Mouse (Mus musculus) ovary, postnatal 14 days (tissue): ENCODE measurements at regions not wholly inside any gene's neighbourhood (a gene's known extent, or its start where the extent isn't known, plus 50 kb on each side); places are given as distances from the start of the nearest gene placed in this dataset.

ENCODE experiments used
- DNase-seq: peaks from one replicate; pipeline ENCODE4 v3.0.0; 2022; ENCODE audit warnings: low spot score

DNA sequence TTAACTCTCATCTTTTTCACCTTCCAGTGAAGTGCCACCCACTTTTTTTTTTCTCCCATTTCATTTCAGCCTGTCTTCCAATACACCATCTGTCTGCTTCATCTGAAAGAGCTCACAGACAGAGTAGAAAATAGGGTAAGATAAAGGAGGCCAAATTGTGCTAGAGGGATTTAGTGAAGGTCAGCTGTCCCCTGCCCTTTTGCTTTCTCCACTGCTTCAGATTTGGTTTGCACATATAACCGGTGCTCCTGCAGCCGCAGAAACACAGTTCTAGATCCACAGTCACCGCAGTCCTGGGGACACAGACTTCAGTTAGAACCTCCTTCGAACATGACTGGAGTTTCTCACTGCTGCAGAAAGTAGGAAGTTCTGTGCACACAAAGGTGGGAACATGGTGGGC, 126.4 kb upstream of the Cnr1 start:
- no peak for DNase-seq

DNA sequence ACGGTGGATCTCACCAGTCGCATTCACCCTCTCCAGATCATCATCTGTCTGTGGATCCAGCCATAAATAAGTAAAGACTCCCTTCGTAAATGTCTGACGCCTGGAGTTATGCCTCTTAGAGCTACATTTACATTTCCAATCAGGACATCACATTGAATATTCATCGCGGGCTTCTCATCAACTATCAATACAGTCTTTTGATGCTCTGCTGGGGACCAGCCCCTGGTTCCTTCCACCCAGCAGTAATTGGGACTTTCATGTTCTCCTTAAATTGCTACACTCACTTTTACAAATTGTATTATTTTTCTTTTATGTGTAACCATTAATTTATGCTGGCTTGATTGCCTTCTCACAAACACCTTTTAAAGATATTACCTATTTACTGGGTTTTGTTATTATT, 125.7 kb upstream of the Cnr1 start:
- no peak for DNase-seq

DNA sequence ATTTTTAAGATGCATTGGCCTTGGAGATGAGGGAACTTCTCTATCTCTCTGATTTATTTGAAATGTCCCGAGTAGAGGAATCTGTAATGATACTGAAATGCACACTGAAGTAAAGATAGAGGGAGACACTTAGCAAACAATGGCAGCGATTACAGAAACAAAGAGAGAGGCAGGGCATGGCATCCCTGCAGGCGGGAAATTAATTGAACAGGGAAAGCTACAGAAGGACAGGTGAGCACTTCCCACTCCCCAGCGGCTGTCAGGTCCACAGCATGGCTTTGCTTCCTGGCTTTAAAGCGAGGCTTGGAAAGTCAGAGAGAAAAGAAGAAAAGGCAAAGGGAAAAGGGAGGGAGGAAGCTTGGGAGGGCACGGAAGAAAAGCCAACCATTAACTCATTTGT, 125.3 kb upstream of the Cnr1 start:
- DNase-seq, result no peak

- no peak for DNase-seq
Measured at GRCm38 (mm10) chr4:33799831-33800230, 124.6 kb upstream of the Cnr1 start.

DNA sequence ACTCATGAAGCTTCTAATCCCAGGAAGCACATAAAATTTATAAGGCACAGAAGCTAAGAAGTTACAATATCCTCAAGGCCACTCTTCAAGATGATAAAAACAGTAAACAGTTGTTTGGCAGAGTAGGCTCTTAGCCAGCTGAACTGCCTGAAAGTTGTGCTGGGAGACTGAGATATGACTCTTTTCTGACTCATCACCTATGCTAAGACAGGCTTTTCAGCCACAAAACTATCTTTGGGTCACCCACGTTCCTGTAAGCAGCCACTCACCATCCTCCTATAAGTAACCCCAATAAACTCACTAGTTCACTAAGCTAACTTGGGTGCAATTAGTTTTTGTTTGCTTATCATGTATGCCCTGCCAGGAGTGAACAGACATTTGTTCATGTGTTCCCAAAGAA, 112.1 kb upstream of the Cnr1 start:
- no peak for DNase-seq

GRCm38 (mm10) chr4:33823850-33824249, 100.5 kb upstream of the Cnr1 start:
- DNase-seq, result no peak

DNA sequence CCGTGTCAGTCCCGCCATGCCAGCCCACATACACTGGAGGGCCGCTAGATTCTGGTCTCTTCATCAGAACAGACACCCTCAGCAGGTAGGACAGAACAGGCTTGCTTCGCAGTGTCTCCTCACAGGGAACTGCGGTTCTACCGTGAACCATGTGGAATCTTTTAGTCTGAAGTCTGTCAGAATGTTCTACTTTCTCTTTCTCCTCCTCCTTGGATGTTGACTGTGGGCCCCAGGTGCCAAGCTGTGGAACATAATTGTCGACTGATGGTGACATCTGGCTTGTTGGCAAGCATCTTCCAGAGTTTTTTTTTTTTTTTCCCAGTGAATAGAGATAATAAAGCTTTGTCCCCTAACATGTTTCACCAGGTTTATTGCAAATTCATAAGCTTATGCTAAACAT, 91.3 kb upstream of the Cnr1 start:
- no peak for DNase-seq

DNA sequence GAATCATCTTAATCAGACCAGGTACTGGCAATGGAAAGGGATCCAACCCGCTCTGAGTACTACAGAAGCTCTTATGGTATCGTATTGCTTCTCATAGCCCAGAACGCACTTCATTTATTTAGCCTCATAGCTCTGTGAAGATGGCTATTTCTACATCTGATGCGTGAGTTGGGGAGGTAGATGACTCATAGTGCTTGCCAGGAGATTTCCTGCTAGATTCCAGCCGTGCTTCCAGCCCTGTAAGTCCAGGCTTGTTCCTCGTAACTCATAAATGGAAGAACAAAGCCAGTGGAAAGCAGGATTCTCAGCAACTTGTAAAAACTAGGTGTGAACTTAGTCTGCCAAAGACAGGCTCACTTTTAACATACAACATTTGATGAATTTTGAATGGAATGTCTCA, 86.0 kb upstream of the Cnr1 start:
- no peak for DNase-seq

- no peak for DNase-seq
Measured at GRCm38 (mm10) chr4:33840119-33840518, 84.3 kb upstream of the Cnr1 start.

DNA sequence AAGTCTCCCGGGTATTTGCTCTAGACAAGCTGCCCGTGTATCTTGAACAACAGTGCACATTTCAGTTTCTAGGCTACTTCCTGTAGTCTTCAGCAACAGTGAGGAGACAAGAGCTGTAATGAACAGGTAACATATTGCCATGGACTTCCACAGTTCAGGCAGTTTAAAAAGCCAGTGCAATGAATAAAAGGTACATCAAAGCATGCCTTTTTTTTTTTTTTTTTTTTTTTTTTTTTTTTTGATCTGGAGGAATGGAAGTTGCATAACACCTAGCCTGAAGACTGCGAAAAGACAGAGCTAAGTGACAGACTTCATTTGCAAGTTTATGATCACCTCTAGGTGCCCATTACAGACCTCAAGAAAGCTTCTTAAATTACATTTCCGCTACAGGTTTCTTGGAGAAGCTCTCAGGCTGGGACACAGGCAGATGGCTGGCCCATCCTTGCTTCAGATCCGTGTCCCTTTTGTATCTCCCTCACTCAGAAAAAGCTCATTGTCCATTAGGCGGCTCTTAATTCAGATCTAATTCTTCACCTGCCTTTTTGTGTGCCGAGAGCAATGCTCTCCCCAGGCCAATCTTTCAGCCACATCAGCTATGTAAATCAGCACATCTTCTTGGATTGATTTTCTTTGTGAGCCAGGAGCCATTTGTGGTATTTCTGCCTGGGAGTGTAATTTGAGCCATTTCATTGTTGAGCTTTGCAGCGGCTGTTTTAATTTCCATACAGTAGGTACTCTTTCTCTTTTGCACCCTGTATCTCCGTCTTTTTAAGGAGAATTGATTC, 78.6 kb upstream of the Cnr1 start:
- no peak for DNase-seq

GRCm38 (mm10) chr4:33850249-33850648, 74.1 kb upstream of the Cnr1 start:
- DNase-seq, result no peak

GRCm38 (mm10) chr4:33852294-33852693, 72.1 kb upstream of the Cnr1 start:
- DNase-seq, result no peak

GRCm38 (mm10) chr4:33855112-33855511, 69.3 kb upstream of the Cnr1 start:
- no peak for DNase-seq

- DNase-seq, result no peak
Measured at GRCm38 (mm10) chr4:33867126-33867525, 57.3 kb upstream of the Cnr1 start.

DNA sequence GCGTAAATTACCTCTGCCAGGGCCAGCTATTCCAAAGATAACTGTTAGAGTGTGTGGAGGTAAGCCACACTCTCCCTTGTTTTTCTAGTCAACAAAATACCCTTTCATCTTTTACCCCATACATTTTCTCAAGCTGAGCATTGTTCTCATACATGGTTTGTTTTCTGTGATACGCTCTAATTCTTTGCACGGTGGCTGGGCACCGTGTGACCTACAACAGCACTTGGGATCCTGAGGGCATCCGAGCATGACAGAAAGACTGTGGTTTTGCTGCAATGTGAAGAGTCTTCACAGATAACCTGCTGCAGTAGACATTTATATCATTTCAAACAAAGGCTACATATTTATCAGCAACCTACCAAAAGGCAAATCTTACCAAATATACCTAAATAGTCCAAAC, 55.1 kb upstream of the Cnr1 start:
- DNase-seq, result no peak
